Mouse (Mus musculus): ENCODE results near the gene Plce1.

GRCm38 (mm10) chr19:38487501-38487900, 6.6 kb downstream of the Plce1 start:
- TF ChIP-seq CTCF (IDR thresholded peaks at IDR 0.05; ENCODE audit: insufficient read depth, low read depth, low read length) (no peak), POLR2A (IDR thresholded peaks at IDR 0.05; ENCODE audit: insufficient read depth, low read depth, low read length) (no peak)

Measured in olfactory bulb, adult 2 months (tissue).